Mouse (Mus musculus) MEL (cell line): ENCODE measurements around the gene Mcrip1. TPM values are rescaled to one million over a fixed set of nuclear protein-coding genes. Genes with fewer than 3 reads are reported as not detected.

Experiments used
- DNase-seq: peaks from one replicate; pipeline ENCODE4 v3.0.0; 2011; ENCODE audit warnings: low read depth, low spot score
- H3K27ac ChIP-seq: 2 replicates; pipeline ENCODE4 v1.5.1; 2012; ENCODE audit warnings: low read depth, mild to moderate bottlenecking, control low read depth, low read length, moderate library complexity; ENCODE audit not compliant: control insufficient read depth
- H3K27me3 ChIP-seq, 2 experiments: fragments of 150-350 bp in 1 of 2; sonication (generic) in 1 of 2; 2 replicates each; pipeline ENCODE4 v1.6.1; 2012; ENCODE audit warnings: low read length in 2 of 2, mild to moderate bottlenecking in 2 of 2, improper control_type of control experiment in 1 of 2, moderate library complexity in 1 of 2; ENCODE audit not compliant: insufficient read depth in 2 of 2, control insufficient read depth in 1 of 2
- H3K36me3 ChIP-seq, 2 experiments: 2 replicates each; pipeline ENCODE4 v1.6.1; 2012 to 2014; ENCODE audit warnings: low read length in 2 of 2, improper control_type of control experiment in 1 of 2, inconsistent platforms in 1 of 2, mild to moderate bottlenecking in 1 of 2; ENCODE audit not compliant: insufficient read depth in 2 of 2, control insufficient read depth in 1 of 2
- H3K4me1 ChIP-seq, 2 experiments: fragments of 150-350 bp in 1 of 2; sonication (generic) in 1 of 2; 2 replicates each; pipeline ENCODE4 v1.6.1; 2012; ENCODE audit warnings: low read length in 2 of 2, improper control_type of control experiment in 1 of 2, mild to moderate bottlenecking in 1 of 2; ENCODE audit not compliant: insufficient read depth in 2 of 2, control insufficient read depth in 1 of 2
- H3K4me3 ChIP-seq, 2 experiments: fragments of 150-350 bp in 1 of 2; sonication (generic) in 1 of 2; 2 replicates each; pipeline ENCODE4 v1.5.1; 2012; ENCODE audit warnings: low read depth in 2 of 2, low read length in 2 of 2, mild to moderate bottlenecking in 2 of 2, moderate library complexity in 2 of 2, control low read depth in 1 of 2, improper control_type of control experiment in 1 of 2; ENCODE audit not compliant: control insufficient read depth in 1 of 2, insufficient read depth in 1 of 2
- H3K79me2 ChIP-seq: 2 replicates; pipeline ENCODE4 v1.6.1; 2012; ENCODE audit warnings: mild to moderate bottlenecking, low read length, moderate library complexity; ENCODE audit not compliant: control insufficient read depth, poor library complexity, insufficient read depth
- H3K9ac ChIP-seq: 2 replicates; pipeline ENCODE4 v1.6.1; 2012; ENCODE audit warnings: low read depth, mild to moderate bottlenecking, control low read depth, low read length, moderate library complexity; ENCODE audit not compliant: control insufficient read depth, poor library complexity, severe bottlenecking
- H3K9me3 ChIP-seq: fragments of 150-350 bp; sonication (generic); replicated peaks from 2 replicates; pipeline ENCODE4 v1.6.1; 2012; ENCODE audit warnings: mild to moderate bottlenecking, low read length, improper control_type of control experiment, moderate library complexity; ENCODE audit not compliant: insufficient read depth
- BHLHE40 ChIP-seq: IDR thresholded peaks from 2 replicates; pipeline ENCODE4 v1.6.1; 2012; ENCODE audit warnings: low read depth, mild to moderate bottlenecking, inconsistent platforms, low read length, improper control_type of control experiment, borderline replicate concordance
- CHD2 ChIP-seq: IDR thresholded peaks from 2 replicates; pipeline ENCODE4 v1.6.1; 2011; ENCODE audit warnings: low read length, improper control_type of control experiment
- CTCF ChIP-seq, 3 experiments: IDR thresholded peaks in 2 of 3; conservative IDR thresholded peaks in 1 of 3; 2 replicates each; pipeline ENCODE4 v1.5.1; 2011 to 2012; ENCODE audit warnings: low read length in 3 of 3, low read depth in 2 of 3, mild to moderate bottlenecking in 2 of 3, improper control_type of control experiment in 1 of 3, inconsistent platforms in 1 of 3, mixed read lengths in 1 of 3, moderate library complexity in 1 of 3; ENCODE audit not compliant: control insufficient read depth in 1 of 3, insufficient read depth in 1 of 3, poor library complexity in 1 of 3, severe bottlenecking in 1 of 3
- E2F4 ChIP-seq: IDR thresholded peaks from 2 replicates; pipeline ENCODE4 v1.6.1; 2011; ENCODE audit warnings: low read depth, low read length, improper control_type of control experiment, borderline replicate concordance
- ELF1 ChIP-seq: IDR thresholded peaks from 2 replicates; pipeline ENCODE4 v1.6.1; 2014; ENCODE audit warnings: low read depth, mild to moderate bottlenecking, inconsistent platforms, low read length, improper control_type of control experiment, moderate library complexity
- EP300 ChIP-seq, 2 experiments: IDR thresholded peaks; 2 replicates each; pipeline ENCODE4 v1.6.1; 2011; ENCODE audit warnings: improper control_type of control experiment in 2 of 2, low read length in 2 of 2, low read depth in 1 of 2, mild to moderate bottlenecking in 1 of 2
- GABPA ChIP-seq: IDR thresholded peaks from 2 replicates; pipeline ENCODE4 v1.6.1; 2012; ENCODE audit warnings: low read depth, mild to moderate bottlenecking, inconsistent platforms, low read length, improper control_type of control experiment, moderate library complexity
- GATA1 ChIP-seq: IDR thresholded peaks from 2 replicates; pipeline ENCODE4 v1.6.1; 2011; ENCODE audit warnings: low read depth, low read length, improper control_type of control experiment
- HCFC1 ChIP-seq: IDR thresholded peaks from 2 replicates; pipeline ENCODE4 v1.6.1; 2012; ENCODE audit warnings: low read depth, mild to moderate bottlenecking, inconsistent platforms, low read length, improper control_type of control experiment, moderate library complexity
- JUND ChIP-seq: IDR thresholded peaks from 2 replicates; pipeline ENCODE4 v1.6.1; 2011; ENCODE audit warnings: low read depth, mild to moderate bottlenecking, improper control_type of control experiment, low read length
- KAT2A ChIP-seq: conservative IDR thresholded peaks from 2 replicates; pipeline ENCODE4 v1.6.1; 2012; ENCODE audit warnings: low read depth, low read length, improper control_type of control experiment, inconsistent platforms
- MAFK ChIP-seq: IDR thresholded peaks from 2 replicates; pipeline ENCODE4 v1.6.1; 2011; ENCODE audit warnings: low read depth, mild to moderate bottlenecking, low read length, improper control_type of control experiment, borderline replicate concordance
- MAX ChIP-seq: IDR thresholded peaks from 2 replicates; pipeline ENCODE4 v1.6.1; 2011; ENCODE audit warnings: low read length, improper control_type of control experiment
- MAZ ChIP-seq: IDR thresholded peaks from 2 replicates; pipeline ENCODE4 v1.6.1; 2012; ENCODE audit warnings: low read depth, mild to moderate bottlenecking, inconsistent platforms, low read length, improper control_type of control experiment
- MEF2A ChIP-seq: IDR thresholded peaks from 2 replicates; pipeline ENCODE4 v1.6.1; 2014; ENCODE audit warnings: low read depth, mild to moderate bottlenecking, inconsistent platforms, low read length, improper control_type of control experiment; ENCODE audit not compliant: poor library complexity, insufficient replicate concordance, severe bottlenecking; ENCODE audit errors: extremely low read depth
- MYB ChIP-seq: IDR thresholded peaks from 2 replicates; pipeline ENCODE4 v1.6.1; 2011; ENCODE audit warnings: mild to moderate bottlenecking, low read depth, low read length, improper control_type of control experiment
- MYC ChIP-seq: IDR thresholded peaks from 2 replicates; pipeline ENCODE4 v1.6.1; 2011; ENCODE audit warnings: low read depth, mild to moderate bottlenecking, low read length, improper control_type of control experiment, moderate library complexity
- NRF1 ChIP-seq: IDR thresholded peaks from 2 replicates; pipeline ENCODE4 v1.6.1; 2014; ENCODE audit warnings: low read depth, mild to moderate bottlenecking, inconsistent platforms, low read length, improper control_type of control experiment, moderate library complexity; ENCODE audit not compliant: poor library complexity, insufficient read depth, severe bottlenecking
- POLR2A ChIP-seq, 2 experiments: IDR thresholded peaks; 2 replicates each; pipeline ENCODE4 v1.6.1; 2011 to 2012; ENCODE audit warnings: low read length in 2 of 2, mild to moderate bottlenecking in 2 of 2, control low read depth in 1 of 2, improper control_type of control experiment in 1 of 2, low read depth in 1 of 2, moderate library complexity in 1 of 2; ENCODE audit not compliant: control insufficient read depth in 1 of 2, insufficient read depth in 1 of 2, poor library complexity in 1 of 2
- POLR2AphosphoS2 ChIP-seq: IDR thresholded peaks from 2 replicates; pipeline ENCODE4 v1.6.1; 2011; ENCODE audit warnings: low read length, improper control_type of control experiment
- POLR2AphosphoS5 ChIP-seq: IDR thresholded peaks from 2 replicates; pipeline ENCODE4 v1.6.1; 2012; ENCODE audit warnings: low read depth, borderline replicate concordance, mild to moderate bottlenecking, inconsistent platforms, low read length, moderate library complexity, mixed read lengths
- RAD21 ChIP-seq: IDR thresholded peaks from 2 replicates; pipeline ENCODE4 v1.6.1; 2011; ENCODE audit warnings: mild to moderate bottlenecking, low read depth, low read length, improper control_type of control experiment
- RCOR1 ChIP-seq: IDR thresholded peaks from 2 replicates; pipeline ENCODE4 v1.6.1; 2012; ENCODE audit warnings: low read depth, mild to moderate bottlenecking, inconsistent platforms, low read length, improper control_type of control experiment
- TAL1 ChIP-seq: IDR thresholded peaks from 2 replicates; pipeline ENCODE4 v1.6.1; 2012; ENCODE audit warnings: mild to moderate bottlenecking, inconsistent platforms, low read length, moderate library complexity, mixed read lengths
- TBP ChIP-seq: IDR thresholded peaks from 2 replicates; pipeline ENCODE4 v1.8.0; 2011; ENCODE audit warnings: low read depth, low read length, improper control_type of control experiment
- TCF12 ChIP-seq: IDR thresholded peaks from 2 replicates; pipeline ENCODE4 v1.6.1; 2014; ENCODE audit warnings: low read depth, mild to moderate bottlenecking, inconsistent platforms, low read length, improper control_type of control experiment, moderate library complexity
- UBTF ChIP-seq: IDR thresholded peaks from 2 replicates; pipeline ENCODE4 v1.6.1; 2012; ENCODE audit warnings: low read depth, mild to moderate bottlenecking, inconsistent platforms, low read length, improper control_type of control experiment, moderate library complexity, borderline replicate concordance; ENCODE audit not compliant: insufficient read depth
- USF1 ChIP-seq: IDR thresholded peaks from 2 replicates; pipeline ENCODE4 v1.6.1; 2014; ENCODE audit warnings: low read depth, mild to moderate bottlenecking, inconsistent platforms, low read length, improper control_type of control experiment, moderate library complexity
- USF2 ChIP-seq, 2 experiments: IDR thresholded peaks; 2 replicates each; pipeline ENCODE4 v1.6.1; 2011 to 2012; ENCODE audit warnings: improper control_type of control experiment in 2 of 2, low read length in 2 of 2, borderline replicate concordance in 1 of 2, inconsistent platforms in 1 of 2, low read depth in 1 of 2, mild to moderate bottlenecking in 1 of 2; ENCODE audit not compliant: insufficient read depth in 1 of 2
- ZC3H11A ChIP-seq: IDR thresholded peaks from 2 replicates; pipeline ENCODE4 v1.6.1; 2012; ENCODE audit warnings: low read depth, mild to moderate bottlenecking, inconsistent platforms, low read length, improper control_type of control experiment
- ZKSCAN1 ChIP-seq: IDR thresholded peaks from 2 replicates; pipeline ENCODE4 v1.6.1; 2012; ENCODE audit warnings: low read depth, mild to moderate bottlenecking, inconsistent platforms, low read length, improper control_type of control experiment, moderate library complexity
- ZMIZ1 ChIP-seq: IDR thresholded peaks from 2 replicates; pipeline ENCODE4 v1.6.1; 2012; ENCODE audit warnings: low read depth, mild to moderate bottlenecking, inconsistent platforms, low read length, improper control_type of control experiment, moderate library complexity
- ZNF384 ChIP-seq: IDR thresholded peaks from 2 replicates; pipeline ENCODE4 v1.6.1; 2012; ENCODE audit warnings: low read depth, mild to moderate bottlenecking, inconsistent platforms, low read length, improper control_type of control experiment
- polyA plus RNA-seq, 2 experiments: library from polyadenylated mRNA; stranded (reverse) in 1 of 2; unstranded in 1 of 2; fragments of >175 nt in 1 of 2; fragments of >200 nt in 1 of 2; gene quantifications; 2 replicates each; pipeline versions ENCODE4 v1.2.1 to v1.2.4; 2012; ENCODE audit warnings: low replicate concordance in 2 of 2, low read depth in 1 of 2; ENCODE audit not compliant: insufficient read length in 2 of 2, insufficient read depth in 1 of 2, missing spikeins in 1 of 2
- total RNA-seq: library from RNA; depleted of rRNA; stranded (reverse); fragments of 300-350 nt; gene quantifications from 2 replicates; pipeline ENCODE4 v1.2.3, GENCODE M21; 2012

Gene Mcrip1
- total and polyA plus RNA-seq, 3 experiments: 36.6 to 83.5 TPM; not detected in 1

DNA sequence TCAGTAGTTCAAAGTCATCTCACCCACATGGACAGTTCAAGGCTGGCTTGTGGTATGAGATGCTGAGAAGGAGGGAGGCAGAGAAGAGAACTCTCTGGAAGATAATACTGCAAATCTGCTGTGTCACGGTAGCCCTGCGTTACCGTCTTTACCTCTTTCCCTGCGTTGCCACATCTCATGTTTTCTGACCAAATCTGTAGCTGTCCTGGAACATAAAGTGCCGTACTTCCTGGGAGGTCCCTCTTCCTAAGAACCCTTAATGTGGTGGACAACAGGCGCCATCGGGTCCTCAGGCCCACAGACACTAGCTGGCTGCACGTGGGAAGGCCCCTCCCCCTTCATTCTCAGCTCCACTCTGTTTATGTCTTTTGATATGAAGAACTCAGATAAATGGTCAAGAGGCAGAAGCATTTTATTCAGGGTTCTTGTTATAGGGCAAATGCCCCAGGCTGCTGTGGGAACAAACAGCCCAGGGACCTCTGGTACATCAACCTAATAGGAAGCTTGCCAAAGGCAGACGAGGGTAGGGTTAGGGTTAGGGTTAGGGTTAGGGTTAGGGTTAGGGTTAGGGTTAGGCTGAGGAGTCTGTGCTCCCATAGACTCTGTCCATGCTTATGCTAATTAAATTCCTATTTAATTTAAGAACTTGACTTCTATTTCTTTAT is 21.7 kb downstream of the Mcrip1 start (continued):
- TF ChIP-seq MAFK (peak; percentile 66; the same call in 1 of the 2 replicates), MEF2A (no peak), CHD2 (no peak)

DNA sequence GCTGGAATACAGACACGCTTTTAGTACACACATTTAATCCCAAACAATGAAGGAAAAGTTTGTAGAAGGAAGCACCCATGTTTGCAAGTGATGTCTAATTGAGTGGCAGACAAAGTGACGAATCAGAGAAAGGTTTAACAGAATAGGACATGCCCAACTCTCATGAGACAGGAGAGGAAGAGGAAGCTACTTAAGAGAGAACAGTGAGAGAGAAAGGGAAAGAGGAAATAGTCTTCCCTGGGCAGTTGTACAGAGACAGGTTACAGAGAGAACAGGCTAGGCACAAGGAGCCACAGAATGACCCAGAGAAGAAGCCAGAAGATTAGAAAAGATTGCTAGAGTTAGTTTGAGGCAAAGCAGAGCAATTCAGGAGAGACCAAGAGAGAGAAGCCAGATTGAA is 23.6 kb downstream of the Mcrip1 start:
- Histone ChIP-seq H3K4me3 (peak overlapping the region; percentile 23 to 41), H3K79me2 (no peaks in the 10 kb centered on the region), H3K9me3 (no peaks in the 10 kb centered on the region), H3K27me3 (no peaks in the 10 kb centered on the region), H3K27ac (peak overlapping the region; percentile 74), H3K36me3 (peaks cover 0 to 15% of the 10 kb centered on the region in 2 experiments; a peak in 2 of 4 replicates), H3K9ac (peak overlapping the region; percentile 46), H3K4me1 (peaks cover 4 to 25% of the 10 kb centered on the region in 2 experiments)
- DNase-seq: peak; percentile 96
- TF ChIP-seq MAFK (no peak), ZC3H11A (no peak), MYB (no peak), ZNF384 (no peak), MAZ (no peak), HCFC1 (peak; percentile 83), MAX (no peak), GATA1 (no peak), USF2 (IDR thresholded peaks at IDR 0.05; ENCODE audit: borderline replicate concordance in 1 of 2, insufficient read depth in 1 of 2, low read depth in 1 of 2, low read length in 2 of 2) (no peak), TBP (peak; percentile 92), MEF2A (no peak), ZKSCAN1 (no peak), GABPA (no peak), UBTF (no peak), RAD21 (no peak), ELF1 (peak; percentile 93), BHLHE40 (no peak), MYC (peak; percentile 47; the same call in 1 of the 2 replicates), POLR2AphosphoS2 (peak; percentile 79), POLR2AphosphoS5 (no peak), TCF12 (0 out of 2 replicates have a peak, but pooled peaks have one; percentile 27), CTCF (IDR thresholded peaks at IDR 0.05 in 2 of 3, conservative IDR thresholded peaks at IDR 0.05 in 1 of 3; ENCODE audit: control insufficient read depth in 1 of 3, insufficient read depth in 1 of 3, low read depth in 2 of 3, low read length in 3 of 3, poor library complexity in 1 of 3, severe bottlenecking in 1 of 3) (no peak), KAT2A (no peak), POLR2A (IDR thresholded peaks at IDR 0.05; ENCODE audit: control insufficient read depth in 1 of 2, insufficient read depth in 1 of 2, low read depth in 1 of 2, low read length in 2 of 2, poor library complexity in 1 of 2) (peak in 1 of 2 experiments; percentile 84; a peak in 2 of 4 replicates), RCOR1 (no peak), E2F4 (no peak), TAL1 (no peak), JUND (no peak), USF1 (no peak), CHD2 (peak; percentile 69), ZMIZ1 (peak; percentile 86), EP300 (IDR thresholded peaks at IDR 0.05; ENCODE audit: low read depth in 1 of 2, low read length in 2 of 2) (no peak; a peak in 1 of 4 replicates), NRF1 (no peak)
